Mouse (Mus musculus) heart, embryonic 15.5 days (tissue): Measurements from ENCODE around the gene Pakap. TPM values are rescaled to one million over a fixed set of nuclear protein-coding genes. Genes with fewer than 3 reads are reported as not detected.

Experiments used
- ATAC-seq: fragments of 200-750 bp; cut with Nextera tagmentation; replicated peaks from 2 replicates; pipeline ENCODE4 v1.8.0; 2017; ENCODE audit warnings: low read depth, moderate TSS enrichment; ENCODE audit not compliant: insufficient number of reproducible peaks, insufficient read depth, low FRiP score
- H3K27ac ChIP-seq: fragments of 300-500 bp; sonication (generic); 2 replicates; pipeline ENCODE4 v1.5.1; 2015; ENCODE audit warnings: mild to moderate bottlenecking, inconsistent platforms
- H3K27me3 ChIP-seq: fragments of 300-500 bp; sonication (generic); 2 replicates; pipeline ENCODE4 v1.6.1; 2015; ENCODE audit warnings: inconsistent platforms
- H3K36me3 ChIP-seq: fragments of 300-500 bp; sonication (generic); 2 replicates; pipeline ENCODE4 v1.6.1; 2015; ENCODE audit warnings: mild to moderate bottlenecking, inconsistent platforms
- H3K4me1 ChIP-seq: fragments of 300-500 bp; sonication (generic); replicated peaks from 2 replicates; pipeline ENCODE4 v1.6.1; 2015; ENCODE audit warnings: inconsistent platforms
- H3K4me2 ChIP-seq: fragments of 300-500 bp; sonication (generic); 2 replicates; pipeline ENCODE4 v1.6.1; 2015; ENCODE audit warnings: inconsistent platforms, mild to moderate bottlenecking, moderate library complexity
- H3K4me3 ChIP-seq: fragments of 300-500 bp; sonication (generic); 2 replicates; pipeline ENCODE4 v1.5.1; 2015; ENCODE audit warnings: mild to moderate bottlenecking, inconsistent platforms
- H3K9ac ChIP-seq: fragments of 300-500 bp; sonication (generic); 2 replicates; pipeline ENCODE4 v1.6.1; 2015; ENCODE audit warnings: mild to moderate bottlenecking, inconsistent platforms
- H3K9me3 ChIP-seq: fragments of 300-500 bp; sonication (generic); replicated peaks from 2 replicates; pipeline ENCODE4 v1.6.1; 2016; ENCODE audit warnings: inconsistent platforms
- WGBS: fragments of 180-500 bp; shearing (Covaris S2); methylation state at CpG from one replicate; pipeline ENCODE4 v1.1.7; 2015; ENCODE audit warnings: mixed read lengths; 5-methylcytosine and 5-hydroxymethylcytosine counted together
- polyA plus RNA-seq: library from polyadenylated mRNA; unstranded; fragments of >200 nt; fragmentation: Nextera tagmentation; extraction: Ambion mirVana; gene quantifications from 2 replicates; pipeline ENCODE4 v1.2.1, GENCODE M21; 2015

The Pakap gene
- polyA plus RNA-seq, 1 experiment from 2014 or later, result 57.8 TPM

DNA sequence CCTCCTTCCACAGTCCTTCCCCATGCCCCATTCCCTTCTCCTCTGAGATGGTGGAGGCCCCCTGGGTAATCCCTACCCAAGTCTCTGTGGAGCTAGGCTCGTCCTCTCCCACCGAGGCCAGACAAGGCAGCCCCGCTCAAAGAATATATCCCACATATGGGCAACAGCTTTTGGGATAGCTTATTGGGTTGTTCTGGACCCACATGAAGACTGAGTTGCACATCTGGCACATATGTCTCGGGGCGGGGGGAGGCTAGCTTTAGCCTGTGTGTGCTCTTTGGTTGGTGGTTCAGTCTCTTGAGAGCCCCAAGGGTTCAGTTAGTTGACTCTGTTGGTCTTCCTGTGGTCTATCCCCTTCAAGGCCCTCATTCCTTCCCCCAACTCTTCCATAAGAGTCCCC lies 58.9 kb downstream of the Pakap start:
- H3K36me3 ChIP-seq, result no peaks in the 10 kb centered on the region
- no peak overlapping the region for H3K27ac ChIP-seq
- H3K9me3 ChIP-seq, result no peaks in the 10 kb centered on the region
- no peak overlapping the region for H3K4me2 ChIP-seq
- no peaks in the 10 kb centered on the region for H3K27me3 ChIP-seq
- 80% methylated on average over 5 of the region's 5 CpGs for WGBS
- no peak overlapping the region for H3K4me3 ChIP-seq
- no peak overlapping the region for H3K9ac ChIP-seq
- no peak for ATAC-seq
- peaks cover 58% of the 10 kb centered on the region for H3K4me1 ChIP-seq

DNA sequence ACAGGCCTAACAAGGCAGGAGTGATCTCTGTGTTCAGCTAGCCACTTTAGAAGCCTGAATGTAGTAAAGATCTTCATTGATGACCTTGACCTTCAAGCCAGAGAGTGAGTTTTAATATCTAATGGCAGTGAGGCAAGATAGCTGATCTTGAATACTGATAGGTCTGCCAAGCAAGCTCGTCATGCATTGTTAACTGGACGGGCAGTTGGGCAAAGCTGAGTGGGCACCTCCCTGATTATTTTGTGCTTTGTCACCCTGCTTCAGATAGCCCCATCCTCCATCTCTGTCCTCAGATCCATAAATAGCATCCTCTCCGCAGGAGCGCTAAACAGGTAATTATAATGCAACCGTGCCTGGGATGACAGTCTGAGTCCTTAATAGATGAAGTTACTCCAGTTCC lies 64.4 kb downstream of the Pakap start:
- ATAC-seq, result no peak
- no peak overlapping the region for H3K9ac ChIP-seq

DNA sequence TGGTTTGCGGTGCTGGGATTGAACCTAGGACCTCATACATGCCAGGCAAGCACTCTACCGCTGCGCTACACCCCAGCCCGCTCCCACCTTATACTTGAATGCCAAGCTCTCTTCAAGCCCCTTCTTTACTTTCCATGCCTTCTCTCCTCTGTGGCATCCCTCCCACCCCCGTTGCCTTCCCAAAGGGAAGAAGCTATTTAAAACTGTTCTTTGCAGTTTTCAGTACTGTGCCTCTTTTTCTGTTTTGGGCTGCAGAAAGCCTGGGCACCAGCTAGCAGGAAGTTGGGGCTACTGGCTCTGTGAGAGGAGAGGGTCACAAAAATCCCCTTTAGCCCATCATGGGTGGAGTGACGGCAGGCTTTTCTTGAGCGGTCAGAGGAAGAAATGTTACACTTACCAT lies 65.1 kb downstream of the Pakap start:
- H3K27ac ChIP-seq, result peak overlapping the region; percentile 5; the same call in 1 of the 2 replicates
- no peaks in the 10 kb centered on the region for H3K27me3 ChIP-seq
- no peaks in the 10 kb centered on the region for H3K36me3 ChIP-seq
- 89% methylated on average over 7 of the region's 7 CpGs for WGBS
- ATAC-seq, result no peak
- no peak overlapping the region for H3K9ac ChIP-seq
- H3K4me1 ChIP-seq, result peaks cover 77% of the 10 kb centered on the region
- no peak overlapping the region for H3K4me2 ChIP-seq
- no peak overlapping the region for H3K4me3 ChIP-seq
- H3K9me3 ChIP-seq, result no peaks in the 10 kb centered on the region

More for the DNA sequence above, 64.4 kb downstream of the Pakap start:
- Histone ChIP-seq H3K4me2 (no peak overlapping the region), H3K36me3 (no peaks in the 10 kb centered on the region), H3K4me3 (no peak overlapping the region), H3K27me3 (no peaks in the 10 kb centered on the region), H3K9me3 (no peaks in the 10 kb centered on the region), H3K4me1 (peaks cover 75% of the 10 kb centered on the region), H3K27ac (peak overlapping the region; percentile 32)
- 45% methylated on average over 5 of the region's 5 CpGs for WGBS

DNA sequence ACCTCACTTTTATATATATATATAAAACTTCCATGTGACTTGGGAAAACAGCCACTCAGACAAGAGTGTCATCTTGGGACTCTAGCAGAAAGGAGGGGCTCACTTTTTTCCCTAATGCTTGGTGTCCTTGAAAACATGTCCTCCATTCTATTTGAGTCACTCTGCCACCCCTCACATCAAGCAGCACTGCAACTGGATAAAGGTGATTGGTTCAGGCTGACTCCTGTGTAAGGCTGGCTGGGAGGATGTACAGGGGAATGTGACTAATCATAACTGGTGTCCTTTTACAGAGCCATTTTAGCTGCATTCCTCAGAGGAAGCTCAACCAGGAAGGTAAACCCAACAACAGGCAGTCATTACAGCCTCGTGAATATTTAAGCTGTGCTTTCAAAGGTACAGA lies 67.0 kb downstream of the Pakap start:
- Histone ChIP-seq H3K4me2 (no peak overlapping the region), H3K27ac (peak overlapping the region; percentile 57), H3K4me1 (peaks cover 91% of the 10 kb centered on the region), H3K9me3 (no peaks in the 10 kb centered on the region), H3K4me3 (no peak overlapping the region), H3K27me3 (no peaks in the 10 kb centered on the region), H3K36me3 (no peaks in the 10 kb centered on the region), H3K9ac (no peak overlapping the region)
- WGBS, result 52% methylated on average over 1 of the region's 1 CpGs
- no peak; the same call in 1 of the 2 replicates for ATAC-seq

DNA sequence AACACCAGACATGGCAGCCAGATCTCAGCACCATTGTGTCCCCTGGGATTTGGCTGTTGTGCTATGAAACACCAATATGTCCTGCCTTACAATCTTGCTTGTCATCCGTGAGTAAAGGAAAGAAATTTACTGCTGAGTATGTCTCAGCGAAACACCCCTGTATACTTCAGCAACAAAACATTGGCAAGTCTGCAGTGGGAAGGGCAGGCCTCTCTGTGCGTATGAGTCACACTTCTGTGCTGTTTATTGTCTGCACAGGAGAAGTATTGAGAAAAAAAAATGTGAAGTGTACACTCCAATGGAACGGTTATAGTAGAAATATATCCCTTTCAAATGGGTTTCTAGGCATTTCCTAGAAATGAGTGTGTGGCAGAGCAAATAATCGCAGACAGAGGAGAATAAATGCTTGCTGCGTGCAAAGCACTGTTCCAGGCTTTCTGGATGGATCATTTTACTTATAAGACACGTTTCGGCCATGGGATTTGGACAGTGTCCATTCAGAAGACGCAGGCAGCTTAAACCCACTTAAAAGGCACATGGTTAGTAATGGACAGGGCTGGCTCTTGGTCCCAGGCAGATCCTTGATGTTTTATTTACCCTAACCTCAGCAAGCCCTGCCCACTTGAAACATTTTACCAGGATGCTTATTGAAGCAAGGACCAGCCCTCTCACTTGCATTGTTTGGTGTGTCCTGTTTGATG lies 69.0 kb downstream of the Pakap start:
- H3K9me3 ChIP-seq, result no peaks in the 10 kb centered on the region
- no peak for ATAC-seq
- H3K4me3 ChIP-seq, result no peak overlapping the region
- H3K4me1 ChIP-seq, result peaks cover 84% of the 10 kb centered on the region
- no peaks in the 10 kb centered on the region for H3K36me3 ChIP-seq
- H3K4me2 ChIP-seq, result 0 out of 2 replicates have a peak overlapping the region, but pooled peaks have one; percentile 60
- H3K9ac ChIP-seq, result no peak overlapping the region
- H3K27ac ChIP-seq, result no peak overlapping the region
- H3K27me3 ChIP-seq, result no peaks in the 10 kb centered on the region
- WGBS, result 53% methylated on average over 9 of the region's 9 CpGs

DNA sequence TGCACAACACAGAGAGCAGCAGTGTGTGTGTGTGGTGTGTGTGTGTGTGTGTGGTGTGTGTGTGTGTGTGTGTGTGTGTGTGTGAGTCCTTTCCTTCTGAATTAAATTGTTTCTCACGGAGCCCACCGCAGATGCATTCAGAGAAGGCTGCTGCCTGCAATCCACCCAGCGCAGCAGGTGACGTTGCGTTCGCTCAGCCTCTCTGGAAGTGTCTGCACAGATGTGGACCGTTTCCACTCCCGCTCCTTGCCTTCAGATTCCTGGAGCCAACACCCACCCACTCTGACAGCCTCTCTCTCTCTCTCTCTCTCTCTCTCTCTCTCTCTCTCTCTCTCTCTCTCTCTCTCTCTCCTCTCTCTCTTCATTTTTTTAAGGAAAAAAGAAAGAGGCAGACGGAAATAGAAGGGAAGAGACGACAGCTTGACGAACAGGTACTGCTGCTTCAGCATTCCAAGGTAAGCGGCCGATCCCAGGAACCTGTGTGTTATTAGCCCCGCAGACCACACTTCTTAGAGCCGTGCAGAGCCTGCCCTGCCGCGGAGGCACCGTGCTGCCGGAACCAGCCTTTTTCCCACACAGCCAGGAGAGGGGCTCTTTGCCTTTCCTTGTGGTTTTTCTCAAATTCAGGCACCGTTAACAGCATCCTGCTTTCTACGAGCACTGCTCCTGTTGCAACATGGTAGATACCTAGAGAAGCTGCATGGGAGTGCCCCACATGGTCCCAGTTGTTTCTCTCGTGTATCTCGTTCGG lies 69.8 kb downstream of the Pakap start:
- 25% methylated on average over 24 of the region's 24 CpGs for WGBS
- H3K4me3 ChIP-seq, result peak overlapping the region; percentile 31
- peaks cover 75% of the 10 kb centered on the region for H3K4me1 ChIP-seq
- 0 out of 2 replicates have a peak, but pooled peaks have one; percentile 54 for ATAC-seq
- H3K27ac ChIP-seq, result peak overlapping the region; percentile 49
- peak overlapping the region; percentile 44 for H3K9ac ChIP-seq
- H3K36me3 ChIP-seq, result no peaks in the 10 kb centered on the region
- H3K4me2 ChIP-seq, result peak overlapping the region; percentile 60
- no peaks in the 10 kb centered on the region for H3K27me3 ChIP-seq
- no peaks in the 10 kb centered on the region for H3K9me3 ChIP-seq

DNA sequence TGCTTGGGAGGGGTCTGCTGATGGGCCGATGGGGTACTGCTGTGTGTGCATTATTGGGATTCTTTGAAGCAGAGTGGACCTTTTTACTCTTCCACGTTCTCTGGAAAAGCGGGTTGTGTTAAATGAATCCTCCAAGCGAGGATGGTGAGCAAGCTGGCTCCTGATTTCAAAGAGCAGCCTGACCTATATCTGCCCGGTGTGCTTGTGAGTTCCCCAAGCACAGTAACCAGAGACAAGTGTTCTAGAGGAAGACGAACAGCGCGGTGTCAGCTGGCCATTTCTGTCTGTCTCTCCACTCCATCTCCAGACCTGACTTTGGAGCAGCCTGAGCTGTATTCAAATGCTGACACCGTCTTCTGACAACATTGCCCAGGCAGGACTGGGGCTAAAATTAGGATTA lies 71.0 kb downstream of the Pakap start:
- Histone ChIP-seq H3K27ac (0 out of 2 replicates have a peak overlapping the region, but pooled peaks have one; percentile 10), H3K9ac (no peak overlapping the region)

DNA sequence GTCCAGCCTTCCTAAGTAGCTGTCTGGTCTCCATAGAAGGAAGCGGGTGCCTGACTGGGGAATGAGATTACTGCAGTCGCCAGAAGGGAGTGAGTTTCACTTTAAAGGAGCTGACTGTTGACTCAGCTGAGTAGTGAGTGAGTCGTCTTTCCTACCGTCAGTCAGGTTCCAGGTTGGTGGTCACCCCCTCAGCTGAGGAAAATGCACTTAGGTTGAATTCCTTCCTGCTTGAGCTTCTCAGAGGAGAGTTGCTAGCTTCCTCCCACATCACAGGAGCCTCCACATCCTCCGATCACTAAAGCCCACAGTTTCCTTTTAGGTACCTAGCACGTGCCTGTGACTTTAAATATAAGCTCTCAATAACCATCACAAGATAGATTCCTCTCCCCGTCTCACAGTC lies 72.2 kb downstream of the Pakap start:
- peaks cover 53% of the 10 kb centered on the region for H3K4me1 ChIP-seq

More for the DNA sequence above, 71.0 kb downstream of the Pakap start:
- H3K4me3 ChIP-seq, result no peak overlapping the region
- 59% methylated on average over 9 of the region's 9 CpGs for WGBS
- no peaks in the 10 kb centered on the region for H3K27me3 ChIP-seq
- no peaks in the 10 kb centered on the region for H3K36me3 ChIP-seq
- no peak; the same call in 1 of the 2 replicates for ATAC-seq
- H3K4me2 ChIP-seq, result no peak overlapping the region
- H3K9me3 ChIP-seq, result no peaks in the 10 kb centered on the region
- H3K4me1 ChIP-seq, result peaks cover 64% of the 10 kb centered on the region

DNA sequence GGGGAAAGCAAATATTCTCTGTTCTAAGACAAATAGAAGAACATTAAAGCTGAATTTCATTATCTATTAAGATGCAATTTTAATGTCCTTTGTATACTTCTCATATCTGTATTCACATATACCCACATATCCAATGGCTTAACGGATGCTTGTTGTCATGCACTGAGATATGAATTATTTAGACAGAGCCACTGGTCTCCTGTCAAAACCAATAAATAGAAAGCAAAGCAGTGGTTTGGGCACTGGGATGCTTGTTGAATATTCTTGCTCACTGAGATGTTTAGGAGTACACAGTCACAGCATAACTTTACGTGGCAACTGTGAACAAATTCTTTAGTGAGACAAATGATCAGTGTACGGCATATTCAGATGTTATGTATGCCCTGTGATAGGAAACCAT lies 73.0 kb downstream of the Pakap start:
- no peak overlapping the region for H3K4me2 ChIP-seq
- H3K27me3 ChIP-seq, result no peaks in the 10 kb centered on the region
- 87% methylated on average over 3 of the region's 3 CpGs for WGBS
- no peak for ATAC-seq
- no peak overlapping the region for H3K9ac ChIP-seq
- no peak overlapping the region for H3K4me3 ChIP-seq
- no peaks in the 10 kb centered on the region for H3K9me3 ChIP-seq
- no peak overlapping the region for H3K27ac ChIP-seq
- H3K4me1 ChIP-seq, result peaks cover 45% of the 10 kb centered on the region
- peaks cover 7% of the 10 kb centered on the region; the same call in 1 of the 2 replicates for H3K36me3 ChIP-seq

More for the DNA sequence above, 72.2 kb downstream of the Pakap start:
- Histone ChIP-seq H3K9ac (peak overlapping the region; percentile 25; the same call in 1 of the 2 replicates), H3K27me3 (no peaks in the 10 kb centered on the region), H3K4me2 (peak overlapping the region; percentile 41), H3K27ac (peak overlapping the region; percentile 41), H3K36me3 (peaks cover 5% of the 10 kb centered on the region; the same call in 1 of the 2 replicates), H3K4me3 (0 out of 2 replicates have a peak overlapping the region, but pooled peaks have one; percentile 8), H3K9me3 (no peaks in the 10 kb centered on the region)
- 22% methylated on average over 7 of the region's 7 CpGs for WGBS
- no peak for ATAC-seq

DNA sequence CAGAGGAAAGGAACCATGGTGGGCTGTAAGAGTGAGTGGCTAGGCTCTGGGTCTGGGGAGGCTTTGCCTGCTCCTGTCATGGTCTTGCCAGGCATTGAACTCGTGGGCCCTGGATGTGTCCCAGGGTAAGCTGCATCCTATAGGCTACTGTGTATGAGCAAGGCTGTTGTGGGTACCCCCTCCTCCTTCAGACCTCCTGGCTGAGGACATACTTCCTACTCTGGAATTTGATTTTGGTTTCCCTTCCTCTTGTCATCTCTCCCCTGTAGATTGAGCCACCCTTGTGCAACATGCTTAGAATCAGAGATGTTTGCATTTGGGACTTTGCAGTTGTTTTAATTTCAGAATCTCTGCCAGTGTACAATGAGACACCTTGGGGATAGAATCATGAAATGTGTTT lies 83.0 kb downstream of the Pakap start:
- Histone ChIP-seq H3K27ac (no peak overlapping the region), H3K9me3 (no peaks in the 10 kb centered on the region), H3K4me1 (no peaks in the 10 kb centered on the region), H3K9ac (no peak overlapping the region), H3K36me3 (peaks cover 54% of the 10 kb centered on the region), H3K4me3 (no peak overlapping the region), H3K4me2 (no peak overlapping the region), H3K27me3 (no peaks in the 10 kb centered on the region)
- ATAC-seq, result no peak
- WGBS, result 59% methylated on average over 1 of the region's 1 CpGs

DNA sequence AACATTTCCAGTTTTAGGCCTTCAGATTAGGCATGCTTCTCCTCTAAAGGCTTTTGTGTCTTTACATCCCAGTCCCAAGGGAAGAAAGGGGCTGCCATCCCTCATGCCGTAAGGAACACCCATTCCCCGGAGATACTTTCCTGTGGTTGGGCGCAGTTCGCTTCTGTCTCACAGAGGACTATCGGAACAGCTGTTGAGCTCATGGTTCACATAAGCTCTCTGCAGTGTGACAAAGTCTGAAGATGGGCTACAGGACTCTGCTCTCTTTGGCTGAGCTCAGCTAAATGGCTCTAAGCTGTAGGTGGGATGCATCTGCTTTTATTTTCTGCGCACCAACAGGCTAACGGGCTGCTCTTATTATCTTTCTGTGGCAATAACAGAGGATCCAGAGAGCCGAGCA lies 83.6 kb downstream of the Pakap start:
- H3K9me3 ChIP-seq, result no peaks in the 10 kb centered on the region
- no peak for ATAC-seq
- WGBS, result 78% methylated on average over 8 of the region's 8 CpGs
- no peaks in the 10 kb centered on the region for H3K27me3 ChIP-seq
- no peak overlapping the region for H3K27ac ChIP-seq
- no peak overlapping the region for H3K4me3 ChIP-seq
- no peak overlapping the region for H3K9ac ChIP-seq
- peaks cover 54% of the 10 kb centered on the region for H3K36me3 ChIP-seq
- H3K4me1 ChIP-seq, result no peaks in the 10 kb centered on the region
- no peak overlapping the region for H3K4me2 ChIP-seq
